Mouse (Mus musculus) midbrain, embryonic 15.5 days (tissue): ENCODE results near the gene Gm20736. TPM values are rescaled to one million over a fixed set of nuclear protein-coding genes. Genes with fewer than 3 reads are reported as not detected.
"Not testable (repeated sequence)": the region's sequence is repeated elsewhere in the genome, so short reads cannot be mapped to it uniquely, and the experiment has no call there.

Experiments
- ATAC-seq: fragments of 200-750 bp; cut with Nextera tagmentation; replicated peaks from 2 replicates; pipeline ENCODE4 v1.8.0; 2017; ENCODE audit warnings: moderate TSS enrichment
- H3K27ac ChIP-seq: fragments of 300-500 bp; sonication (generic); 2 replicates; pipeline ENCODE4 v1.5.1; 2015; ENCODE audit warnings: mild to moderate bottlenecking, inconsistent platforms
- H3K27me3 ChIP-seq: fragments of 300-500 bp; sonication (generic); replicated peaks from 2 replicates; pipeline ENCODE4 v1.6.1; 2015; ENCODE audit warnings: inconsistent platforms
- H3K36me3 ChIP-seq: fragments of 300-500 bp; sonication (generic); replicated peaks from 2 replicates; pipeline ENCODE4 v1.6.1; 2015; ENCODE audit warnings: inconsistent platforms
- H3K4me1 ChIP-seq: fragments of 300-500 bp; sonication (generic); 2 replicates; pipeline ENCODE4 v1.6.1; 2015; ENCODE audit warnings: inconsistent platforms
- H3K4me2 ChIP-seq: fragments of 300-500 bp; sonication (generic); 2 replicates; pipeline ENCODE4 v1.6.1; 2015; ENCODE audit warnings: inconsistent platforms, mild to moderate bottlenecking, moderate library complexity
- H3K4me3 ChIP-seq: fragments of 300-500 bp; sonication (generic); 2 replicates; pipeline ENCODE4 v1.5.1; 2015; ENCODE audit warnings: mild to moderate bottlenecking, inconsistent platforms
- H3K9ac ChIP-seq: fragments of 300-500 bp; sonication (generic); 2 replicates; pipeline ENCODE4 v1.6.1; 2015; ENCODE audit warnings: mild to moderate bottlenecking, inconsistent platforms
- H3K9me3 ChIP-seq: fragments of 300-500 bp; sonication (generic); 2 replicates; pipeline ENCODE4 v1.6.1; 2016; ENCODE audit warnings: inconsistent platforms
- WGBS: fragments of 180-500 bp; shearing (Covaris S2); methylation state at CpG from one replicate; pipeline ENCODE4 v1.1.7; 2015; ENCODE audit warnings: mixed read lengths; 5-methylcytosine and 5-hydroxymethylcytosine counted together
- polyA plus RNA-seq: library from polyadenylated mRNA; unstranded; fragments of >200 nt; fragmentation: Nextera tagmentation; extraction: Ambion mirVana; gene quantifications from 2 replicates; pipeline ENCODE4 v1.2.1, GENCODE M21; 2015

Gene Gm20736
- polyA plus RNA-seq, result not detected in 2 replicates

- no CpG with 5 or more reads among the region's 5 CpGs for whole genome bisulfite sequencing
Observed at GRCm38 (mm10) chrY:65377390-65377789, at the start of gene Gm20736. TSS of gene Gm20736 (plus strand) at chrY:65377690.

More at GRCm38 (mm10) chrY:65377390-65377789, at the start of gene Gm20736:
- not testable (repeated sequence) for H3K27ac ChIP-seq, ATAC-seq, H3K4me3 ChIP-seq, H3K4me1 ChIP-seq, H3K4me2 ChIP-seq, H3K9ac ChIP-seq, H3K27me3 ChIP-seq, H3K9me3 ChIP-seq, H3K36me3 ChIP-seq

Other genes with a start within 250 kb of the Gm20736 start
- not detected in 2 replicates for gene Gm20924, start 170.2 kb upstream of the Gm20736 start, polyA plus RNA-seq